Mouse (Mus musculus) left cerebral cortex, adult 2 months (tissue): ENCODE measurements around the gene Cd300a. TPM values are rescaled to one million over a fixed set of nuclear protein-coding genes. Genes with fewer than 3 reads are reported as not detected.

Source experiments
- DNase-seq, 2 experiments: peaks; one replicate each; pipeline ENCODE4 v3.0.0; 2021 to 2022; ENCODE audit warnings: low spot score in 2 of 2, mixed read lengths in 1 of 2; ENCODE audit errors: extremely low spot score in 1 of 2
- H3K27ac ChIP-seq: fragments of 200-600 bp; 2 replicates; pipeline ENCODE4 v1.8.1; 2022
- H3K4me3 ChIP-seq: fragments of 200-600 bp; 2 replicates; pipeline ENCODE4 v1.8.1; 2022
- CTCF ChIP-seq: fragments of 200-600 bp; IDR thresholded peaks from 2 replicates; pipeline ENCODE4 v1.8.1; 2022; ENCODE audit warnings: antibody characterized with exemption, mild to moderate bottlenecking, moderate library complexity
- intact Hi-C: fragments of 180-260 bp; cut with DNase I; formaldehyde crosslinking; loops from one replicate; pipeline ENCODE4 v1.15.1; 2025
- long read RNA-seq, 2 experiments: library from polyadenylated mRNA; stranded (forward); transcript quantifications; one replicate each; pipeline ENCODE4 v2.0.0; 2021; ENCODE audit warnings: borderline mapping rate in 2 of 2
- total RNA-seq, 2 experiments: library from RNA; stranded (reverse); gene quantifications; 2 replicates each; pipeline ENCODE4 v1.2.3; 2021

The Cd300a gene
- under 1 TPM; 0.56 to 0.84 TPM for total RNA-seq
- long read RNA-seq, experiment 1 = 0 reads
- long read RNA-seq, experiment 2, partial matches to known transcripts = 0 of 1 reads
- long read RNA-seq, experiment 2, other reads (novel, unspliced or antisense) = 1 of 1 reads

GRCm38 (mm10) chr11:114889991-114890518 lies at the start of gene Cd300a:
Gene Cd300a (plus strand): TSS chr11:114890041.
- no peak for TF ChIP-seq CTCF
- no peak for DNase-seq
- intact Hi-C loops = no loop called here
- no peak within 1 kb of the TSS for H3K27ac ChIP-seq
- no peak within 1 kb of the TSS for H3K4me3 ChIP-seq

GRCm38 (mm10) chr11:114843818-114844463 lies 45.9 kb upstream of the Cd300a start:
- Histone ChIP-seq H3K27ac (no peak overlapping the region), H3K4me3 (no peak overlapping the region)
- no peak for DNase-seq
- intact Hi-C loops = no loop called here
- TF ChIP-seq CTCF = no peak

- no peak; the same call in 1 of the 2 replicates for TF ChIP-seq CTCF
- no peak for DNase-seq
- intact Hi-C loops = no loop called here
- Histone ChIP-seq H3K27ac (no peak overlapping the region), H3K4me3 (no peak overlapping the region)
These were observed 45.2 kb upstream of the Cd300a start for GRCm38 (mm10) chr11:114844464-114845220.

DNA sequence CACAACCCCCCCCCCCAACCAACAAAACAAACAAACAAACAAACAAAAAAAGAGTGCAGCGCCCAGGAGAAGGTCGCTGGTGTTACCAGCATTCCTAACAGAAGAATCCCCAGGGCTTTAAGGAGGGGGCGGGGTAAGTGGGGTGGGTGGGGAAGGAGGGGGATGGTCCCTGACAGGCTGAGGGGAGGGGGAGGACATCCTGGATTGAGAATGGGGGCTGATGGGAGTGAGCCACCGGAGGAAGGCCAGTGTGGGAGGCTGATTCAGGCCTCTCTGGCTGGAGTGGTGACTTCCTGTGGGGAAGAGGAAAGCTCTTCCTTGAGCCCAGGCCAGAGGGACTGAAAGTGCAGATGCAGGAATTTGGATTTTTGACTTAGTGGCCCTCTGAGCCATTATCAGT lies 43.5 kb upstream of the Cd300a start:
- no peak overlapping the region for H3K27ac ChIP-seq
- DNase-seq = no peak
- TF ChIP-seq CTCF = no peak
- intact Hi-C loops = no loop called here
- no peak overlapping the region for H3K4me3 ChIP-seq

GRCm38 (mm10) chr11:114847008-114847407 lies 42.8 kb upstream of the Cd300a start:
- intact Hi-C loops = no loop called here
- TF ChIP-seq CTCF = no peak

DNA sequence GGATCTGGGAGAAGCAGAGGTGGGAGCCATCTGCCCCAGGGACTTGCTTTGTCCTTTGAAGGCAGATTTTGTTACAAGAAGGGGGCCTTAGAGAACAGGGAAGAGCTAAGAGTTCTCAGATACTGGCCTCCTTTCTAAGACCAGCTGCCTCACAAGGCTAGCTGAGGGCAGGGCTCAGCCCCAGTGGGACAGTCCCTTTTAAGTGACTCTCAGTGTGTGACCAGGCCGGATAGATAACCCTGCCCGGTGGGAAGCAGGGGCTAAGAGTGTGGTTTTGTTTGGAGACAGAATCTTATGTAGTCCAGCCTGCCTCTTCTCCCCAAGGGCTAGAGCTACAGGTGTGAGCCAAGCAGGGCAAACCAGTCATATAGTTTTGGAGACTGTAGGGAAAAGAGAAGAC lies 40.3 kb upstream of the Cd300a start:
- Histone ChIP-seq H3K4me3 (no peak overlapping the region), H3K27ac (no peak overlapping the region)
- no peak for TF ChIP-seq CTCF
- DNase-seq = no peak
- intact Hi-C loops = no loop called here

More at GRCm38 (mm10) chr11:114847008-114847407, 42.8 kb upstream of the Cd300a start:
- Histone ChIP-seq H3K27ac (no peak overlapping the region), H3K4me3 (no peak overlapping the region)
- no peak for DNase-seq

DNA sequence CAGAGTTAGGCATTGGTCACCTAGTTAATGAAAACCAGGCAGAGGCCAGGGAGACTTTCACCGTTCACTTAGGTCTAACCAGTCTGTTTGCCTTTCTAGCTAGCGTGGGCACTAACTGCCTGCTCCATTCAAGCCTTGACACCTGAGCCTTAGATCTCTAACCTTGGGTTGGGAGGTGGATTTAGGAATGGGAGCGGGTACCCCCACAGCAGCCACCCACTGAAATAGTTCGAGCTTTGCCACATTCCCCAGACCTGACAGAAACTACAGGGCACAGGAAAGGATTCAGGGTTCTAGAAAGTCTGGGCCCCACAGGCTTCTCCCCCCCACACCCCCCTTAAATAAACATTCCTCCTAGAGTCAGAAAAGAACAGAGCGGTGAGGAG lies 39.8 kb upstream of the Cd300a start:
- no peak overlapping the region for H3K4me3 ChIP-seq
- H3K27ac ChIP-seq = no peak overlapping the region
- TF ChIP-seq CTCF = no peak
- intact Hi-C loops = loop anchor here (5.0 kb wide), 1 partner anchor 33 kb away; no protein-coding TSS in a partner anchor
- DNase-seq = no peak

- peak within 1 kb of the TSS; percentile 65 for H3K27ac ChIP-seq
- no peak for DNase-seq
- no peak for TF ChIP-seq CTCF
These were observed 39.2 kb upstream of the Cd300a start, which contains the start of gene Gprc5c for GRCm38 (mm10) chr11:114850452-114851268. Gene Gprc5c (plus strand): TSS chr11:114851152.

GRCm38 (mm10) chr11:114851269-114851607 lies 38.6 kb upstream of the Cd300a start:
- H3K27ac ChIP-seq = peak overlapping the region; percentile 65
- H3K4me3 ChIP-seq = peak overlapping the region; percentile 51
- no peak for DNase-seq
- TF ChIP-seq CTCF = no peak
- intact Hi-C loops = loop anchor here (5.0 kb wide), 1 partner anchor 34 kb away; no protein-coding TSS in a partner anchor

More at GRCm38 (mm10) chr11:114850452-114851268, 39.2 kb upstream of the Cd300a start, which contains the start of gene Gprc5c:
- intact Hi-C loops = loop anchor here (5.0 kb wide), 1 partner anchor 33 kb away; no protein-coding TSS in a partner anchor
- H3K4me3 ChIP-seq = peak within 1 kb of the TSS; percentile 51

- TF ChIP-seq CTCF = no peak
- intact Hi-C loops = loop anchor here (5.0 kb wide), 1 partner anchor 34 kb away; no protein-coding TSS in a partner anchor
- H3K4me3 ChIP-seq = peak overlapping the region; percentile 51
- peak overlapping the region; percentile 65 for H3K27ac ChIP-seq
- DNase-seq = peak in 1 of 2 experiments; percentile 20
These were observed 38.1 kb upstream of the Cd300a start for GRCm38 (mm10) chr11:114851608-114852310.
